Mouse (Mus musculus): Measurements from ENCODE around the gene Cope.

- TF ChIP-seq CTCF (IDR thresholded peaks at IDR 0.05; ENCODE audit: low read depth) = peak; percentile 94
- no peak for TF ChIP-seq EP300 (IDR thresholded peaks at IDR 0.05; ENCODE audit: low read depth)
Measured at GRCm38 (mm10) chr8:70282603-70283135, 19.6 kb upstream of the Cope start, which contains the start of gene Homer3.
